Mouse (Mus musculus) Muller cell, postnatal 12 days (primary cell): Measurements from ENCODE around the gene Izumo1r.

ENCODE experiments used
- DNase-seq: peaks from one replicate; pipeline ENCODE4 v3.0.0-alpha.2; 2015; ENCODE audit errors: inconsistent ontology term

The Izumo1r gene

GRCm38 (mm10) chr9:14903581-14904378, at the start of gene Izumo1r:
Izumo1r (minus strand) TSS chr9:14903949.
- peak; percentile 5 for DNase-seq

GRCm38 (mm10) chr9:14951072-14951471, 47.3 kb upstream of the Izumo1r start:
- DNase-seq = no peak

GRCm38 (mm10) chr9:14948843-14949242, 45.1 kb upstream of the Izumo1r start:
- DNase-seq = no peak

- no peak for DNase-seq
Observed at GRCm38 (mm10) chr9:14946677-14947076, 42.9 kb upstream of the Izumo1r start.

- DNase-seq = peak; percentile 9
Observed at GRCm38 (mm10) chr9:14945919-14946318, 42.2 kb upstream of the Izumo1r start.

GRCm38 (mm10) chr9:14942143-14942720, 38.5 kb upstream of the Izumo1r start:
- no peak for DNase-seq

GRCm38 (mm10) chr9:14939610-14940009, 35.9 kb upstream of the Izumo1r start:
- no peak for DNase-seq

GRCm38 (mm10) chr9:14937308-14937707, 33.6 kb upstream of the Izumo1r start:
- DNase-seq = no peak

- DNase-seq = no peak
Observed at GRCm38 (mm10) chr9:14934851-14935250, 31.1 kb upstream of the Izumo1r start.

- peak; percentile 34 for DNase-seq
Observed at GRCm38 (mm10) chr9:14931943-14932342, 28.2 kb upstream of the Izumo1r start.

GRCm38 (mm10) chr9:14931211-14931610, 27.5 kb upstream of the Izumo1r start:
- DNase-seq = no peak

GRCm38 (mm10) chr9:14926593-14926992, 22.8 kb upstream of the Izumo1r start:
- DNase-seq = no peak

- no peak for DNase-seq
Observed at GRCm38 (mm10) chr9:14923625-14924024, 19.9 kb upstream of the Izumo1r start.

GRCm38 (mm10) chr9:14921971-14922560, 18.3 kb upstream of the Izumo1r start:
- DNase-seq = no peak

- DNase-seq = no peak
Observed at GRCm38 (mm10) chr9:14921254-14921653, 17.5 kb upstream of the Izumo1r start.

GRCm38 (mm10) chr9:14920608-14921007, 16.9 kb upstream of the Izumo1r start:
- DNase-seq = no peak

- DNase-seq = no peak
Observed at GRCm38 (mm10) chr9:14918825-14919668, 15.3 kb upstream of the Izumo1r start.

- no peak for DNase-seq
Observed at GRCm38 (mm10) chr9:14917661-14918060, 13.9 kb upstream of the Izumo1r start.

GRCm38 (mm10) chr9:14912037-14912436, 8.3 kb upstream of the Izumo1r start:
- no peak for DNase-seq

- DNase-seq = no peak
Observed at GRCm38 (mm10) chr9:14909981-14910380, 6.2 kb upstream of the Izumo1r start.

- DNase-seq = no peak
Observed at GRCm38 (mm10) chr9:14907816-14908415, 4.2 kb upstream of the Izumo1r start.

GRCm38 (mm10) chr9:14905956-14906355, 2.2 kb upstream of the Izumo1r start:
- DNase-seq = no peak
